Mouse (Mus musculus): ENCODE measurements at regions not wholly inside any gene's neighbourhood (a gene's known extent, or its start where the extent isn't known, plus 50 kb on each side); places are given as distances from the start of the nearest gene placed in this dataset.
A peak's percentile ranks its signal among the peaks of the same experiment; 100 is the strongest.

- DNase-seq (ENCODE audit: low read depth, low spot score): peak; percentile 75
Observed at GRCm38 (mm10) chr16:65629186-65629585, 66.7 kb upstream of the Chmp2b start.

- DNase-seq (ENCODE audit: low read depth, low spot score): peak; percentile 65
Observed at GRCm38 (mm10) chr16:65631680-65632079, 69.2 kb upstream of the Chmp2b start.

GRCm38 (mm10) chr16:65646741-65647140, 84.2 kb upstream of the Chmp2b start:
- peak; percentile 55 for DNase-seq (ENCODE audit: low read depth, low spot score)

GRCm38 (mm10) chr16:65649061-65649460, 86.5 kb upstream of the Chmp2b start:
- DNase-seq (ENCODE audit: low read depth, low spot score): peak; percentile 89

GRCm38 (mm10) chr16:65655490-65655889, 93.0 kb upstream of the Chmp2b start:
- no peak for DNase-seq (ENCODE audit: low read depth, low spot score)

GRCm38 (mm10) chr16:65657829-65658228, 95.3 kb upstream of the Chmp2b start:
- DNase-seq (ENCODE audit: low read depth, low spot score): no peak

- DNase-seq (ENCODE audit: low read depth, low spot score): peak; percentile 68
Observed at GRCm38 (mm10) chr16:65664787-65665186, 102.3 kb upstream of the Chmp2b start.

GRCm38 (mm10) chr16:65672116-65672515, 109.6 kb upstream of the Chmp2b start:
- DNase-seq (ENCODE audit: low read depth, low spot score): no peak

- no peak for DNase-seq (ENCODE audit: low read depth, low spot score)
Observed at GRCm38 (mm10) chr16:65683089-65683488, 120.6 kb upstream of the Chmp2b start.

- DNase-seq (ENCODE audit: low read depth, low spot score): no peak
Observed at GRCm38 (mm10) chr16:65683703-65684320, 121.3 kb upstream of the Chmp2b start.

- DNase-seq (ENCODE audit: low read depth, low spot score): no peak
Observed at GRCm38 (mm10) chr16:65693626-65694025, 121.4 kb upstream of the Vgll3 start.

GRCm38 (mm10) chr16:65715631-65716030, 99.4 kb upstream of the Vgll3 start:
- no peak for DNase-seq (ENCODE audit: low read depth, low spot score)

GRCm38 (mm10) chr16:65718791-65719472, 96.1 kb upstream of the Vgll3 start:
- DNase-seq (ENCODE audit: low read depth, low spot score): no peak

GRCm38 (mm10) chr16:65720953-65721352, 94.1 kb upstream of the Vgll3 start:
- no peak for DNase-seq (ENCODE audit: low read depth, low spot score)

GRCm38 (mm10) chr16:65725559-65726269, 89.3 kb upstream of the Vgll3 start:
- no peak for DNase-seq (ENCODE audit: low read depth, low spot score)

GRCm38 (mm10) chr16:65726289-65726688, 88.8 kb upstream of the Vgll3 start:
- no peak for DNase-seq (ENCODE audit: low read depth, low spot score)

GRCm38 (mm10) chr16:65729322-65729721, 85.7 kb upstream of the Vgll3 start:
- no peak for DNase-seq (ENCODE audit: low read depth, low spot score)

GRCm38 (mm10) chr16:65739652-65740051, 75.4 kb upstream of the Vgll3 start:
- no peak for DNase-seq (ENCODE audit: low read depth, low spot score)

GRCm38 (mm10) chr16:65742951-65743350, 72.1 kb upstream of the Vgll3 start:
- no peak for DNase-seq (ENCODE audit: low read depth, low spot score)

GRCm38 (mm10) chr16:65755667-65756066, 59.4 kb upstream of the Vgll3 start:
- DNase-seq (ENCODE audit: low read depth, low spot score): no peak
